ENCODE assay signal across 8 mouse cellular contexts in genomic region chr2:36104956-36105741, GRCm38 (mm10). TPM values are rescaled to one million over a fixed set of nuclear protein-coding genes. Genes with fewer than 3 reads are reported as not detected.
DNase-seq lines count a peak whose midpoint lies in the region; ATAC-seq lines count a peak whose summit lies in the region.

Lhx6 (minus strand) TSS chr2:36105408.

- peak within 1 kb of the TSS; percentile 55 for H3K4me3 ChIP-seq in heart, embryonic 15.5 days
- H3K4me3 ChIP-seq in neural tube, embryonic 12.5 days, result peak within 1 kb of the TSS; percentile 35

- no peak for ATAC-seq in heart, embryonic 15.5 days (replicated peaks; ENCODE audit: insufficient number of reproducible peaks, insufficient read depth, low FRiP score, low read depth)
- no peak for ATAC-seq in neural tube, embryonic 12.5 days (ENCODE audit: low FRiP score, low read depth)

- peak within 1 kb of the TSS; percentile 92 for H3K4me2 ChIP-seq in heart, embryonic 15.5 days
- H3K4me2 ChIP-seq in neural tube, embryonic 12.5 days (replicated peaks), result peak within 1 kb of the TSS; percentile 59

- H3K36me3 ChIP-seq in heart, embryonic 15.5 days, result no peaks in the 10 kb centered on the region
- no peaks in the 10 kb centered on the region for H3K36me3 ChIP-seq in neural tube, embryonic 12.5 days

- H3K27me3 ChIP-seq in heart, embryonic 15.5 days, result peaks cover 98% of the 10 kb centered on the region
- H3K27me3 ChIP-seq in neural tube, embryonic 12.5 days (replicated peaks), result peaks cover 96% of the 10 kb centered on the region

- peak within 1 kb of the TSS; percentile 26 for H3K9ac ChIP-seq in heart, embryonic 15.5 days
- H3K9ac ChIP-seq in neural tube, embryonic 12.5 days, result 0 out of 2 replicates have a peak within 1 kb of the TSS, but pooled peaks have one; percentile 19

- intact Hi-C loops in left cerebral cortex, postnatal 4 days (cut with DNase I), result no loop called here

- DNase-seq in layer of hippocampus, adult 18-20 months (ENCODE audit: low spot score in 2 of 2), result no peak
- DNase-seq in layer of hippocampus, adult 9-11 months, result no peak
- DNase-seq in brain, adult 2 months (ENCODE audit: low read depth, low spot score), result peak; percentile 29
- no peak for DNase-seq in left cerebral cortex, postnatal 4 days
- no peak for DNase-seq in cerebellum, postnatal 25 days
- no peak for DNase-seq in right cerebral cortex, postnatal 4 days

- no peak within 1 kb of the TSS for H3K27ac ChIP-seq in heart, embryonic 15.5 days
- H3K27ac ChIP-seq in neural tube, embryonic 12.5 days, result no peak within 1 kb of the TSS

- H3K9me3 ChIP-seq in heart, embryonic 15.5 days (replicated peaks), result no peaks in the 10 kb centered on the region
- H3K9me3 ChIP-seq in neural tube, embryonic 12.5 days, result no peaks in the 10 kb centered on the region

- under 1% methylated on average over 56 of the region's 58 CpGs for WGBS in heart, embryonic 15.5 days
- WGBS in neural tube, embryonic 12.5 days, result under 1% methylated on average over 58 of the region's 58 CpGs

- H3K4me1 ChIP-seq in heart, embryonic 15.5 days (replicated peaks), result peaks cover 40% of the 10 kb centered on the region
- peaks cover 37% of the 10 kb centered on the region for H3K4me1 ChIP-seq in neural tube, embryonic 12.5 days

RNA-seq across cellular contexts. Expression of gene Lhx6, which starts in this region (rescaled TPM):
- 10 to 100 TPM; 15.6 to 16.4 TPM for total RNA-seq in layer of hippocampus, adult 18-20 months (2021)
- 1.5 and 2.2 TPM in 2 replicates for polyA plus RNA-seq in heart, embryonic 15.5 days (2015; fragmentation: Nextera tagmentation; extraction: Ambion mirVana)
- 10 to 100 TPM; 53.3 to 53.7 TPM for total RNA-seq in left cerebral cortex, postnatal 4 days (2021)
- polyA plus RNA-seq in neural tube, embryonic 12.5 days (2016; fragmentation: Nextera tagmentation; extraction: Ambion mirVana), result 1.2 and 1.4 TPM in 2 replicates
